Mouse (Mus musculus) spleen, adult 12 weeks (tissue): ENCODE results near the gene Elp4.

Source experiments
- DNase-seq: peaks from one replicate; pipeline ENCODE4 v3.0.0; 2022; ENCODE audit warnings: low spot score

Gene Elp4

DNA sequence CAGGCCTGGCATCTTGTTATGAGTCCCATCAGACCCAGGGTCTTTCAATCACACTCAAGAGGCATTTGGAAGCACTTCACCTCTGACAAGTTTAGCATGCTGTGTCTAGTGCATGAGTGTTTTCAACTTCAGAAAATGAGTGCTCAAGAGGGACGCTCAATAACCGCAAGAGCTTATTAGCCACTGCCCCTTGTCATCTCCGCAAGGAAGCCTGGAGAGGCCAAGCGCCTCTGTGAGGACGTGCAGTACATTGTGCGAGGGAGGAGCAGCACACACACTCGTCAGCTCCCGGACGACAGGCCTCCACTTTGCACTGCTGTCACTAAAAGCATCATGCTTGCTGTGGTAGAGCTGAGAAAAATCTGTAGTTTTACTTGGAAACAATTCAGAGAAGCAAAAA, 177.7 kb downstream of the Elp4 start:
- no peak for DNase-seq

GRCm38 (mm10) chr2:105715409-105716115, 188.8 kb downstream of the Elp4 start:
- DNase-seq: no peak

GRCm38 (mm10) chr2:105710511-105710910, 193.9 kb downstream of the Elp4 start:
- no peak for DNase-seq

GRCm38 (mm10) chr2:105709126-105709525, 195.2 kb downstream of the Elp4 start:
- no peak for DNase-seq

DNA sequence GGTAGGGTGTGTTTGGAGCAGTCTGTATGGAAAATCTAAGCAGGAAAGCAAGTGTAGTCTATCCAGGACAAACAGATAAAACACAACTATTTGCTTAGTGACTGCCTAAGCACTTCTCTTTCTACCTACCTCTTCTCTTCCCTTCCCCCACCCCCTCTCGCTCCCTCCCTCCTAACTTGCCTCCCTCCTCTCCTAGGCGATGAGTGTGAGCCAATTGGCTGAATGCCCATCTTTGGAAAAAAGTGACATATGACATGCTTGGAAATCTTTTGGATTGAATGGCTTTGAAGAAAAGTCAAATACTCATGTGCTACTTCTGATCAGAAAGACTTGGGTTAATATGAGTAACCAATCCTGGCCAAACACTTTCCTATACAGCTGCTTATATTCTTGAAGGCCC, 199.0 kb downstream of the Elp4 start:
- no peak for DNase-seq

DNA sequence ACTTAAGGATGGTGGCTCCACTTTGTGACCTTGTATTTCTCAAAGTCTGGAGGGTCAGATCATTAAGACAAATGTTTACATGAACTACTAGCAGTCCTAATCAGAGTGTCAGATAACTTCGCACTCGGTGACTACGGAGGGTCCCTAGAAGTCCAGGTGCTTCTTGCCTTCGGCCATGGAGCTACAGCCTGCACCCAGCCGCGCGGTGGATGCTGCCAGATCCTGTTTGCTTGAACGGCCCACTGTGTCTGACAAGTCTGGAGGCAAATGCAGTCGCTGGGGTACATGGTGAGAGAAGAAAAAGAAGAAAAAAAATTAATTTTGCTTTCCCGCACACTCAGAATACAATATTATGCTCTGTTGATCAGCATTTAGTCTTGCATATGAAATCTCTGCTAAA, 201.8 kb downstream of the Elp4 start:
- DNase-seq: no peak

- no peak for DNase-seq
Observed at GRCm38 (mm10) chr2:105701781-105702180, 202.6 kb downstream of the Elp4 start.

DNA sequence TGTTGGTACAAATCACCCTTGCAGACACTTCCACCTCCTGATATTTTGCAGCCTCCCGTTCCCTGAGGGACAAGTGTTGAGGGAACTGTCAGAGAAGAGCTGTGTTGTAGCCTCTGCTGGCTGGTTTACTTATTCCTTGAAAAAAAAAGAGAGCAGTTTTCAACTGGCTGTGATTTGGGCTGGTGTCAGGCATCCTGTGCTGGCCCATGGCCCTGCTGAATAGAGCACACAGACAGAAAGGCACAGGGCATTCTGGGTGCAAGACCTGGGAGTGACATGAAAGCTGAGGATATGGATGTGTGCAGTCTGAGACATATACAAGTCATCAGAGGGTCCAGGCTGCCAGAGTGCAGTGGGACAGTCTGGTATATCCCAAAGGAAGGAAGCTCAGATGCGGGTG, 205.7 kb downstream of the Elp4 start:
- DNase-seq: no peak

DNA sequence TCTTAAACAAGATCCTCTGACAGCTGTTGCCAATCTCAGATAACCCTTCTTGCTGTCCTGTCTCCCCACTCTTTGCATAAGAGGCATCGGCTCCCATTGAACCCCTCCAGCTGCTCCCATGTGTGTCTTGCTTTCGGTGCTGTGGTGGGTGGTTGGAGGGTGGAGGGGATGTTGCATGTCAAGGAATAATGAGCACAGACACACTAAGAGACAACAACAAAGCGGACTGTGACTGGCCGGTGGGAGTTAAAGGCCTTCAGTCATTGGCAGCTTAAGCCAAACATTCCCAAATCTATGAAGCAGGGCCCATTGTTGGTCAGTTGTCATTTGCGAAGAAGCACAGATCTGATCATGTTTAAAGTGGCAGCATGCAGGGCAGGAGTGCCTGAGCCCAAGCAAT, 206.6 kb downstream of the Elp4 start:
- DNase-seq: no peak

GRCm38 (mm10) chr2:105691296-105691695, 213.1 kb downstream of the Elp4 start:
- DNase-seq: no peak

DNA sequence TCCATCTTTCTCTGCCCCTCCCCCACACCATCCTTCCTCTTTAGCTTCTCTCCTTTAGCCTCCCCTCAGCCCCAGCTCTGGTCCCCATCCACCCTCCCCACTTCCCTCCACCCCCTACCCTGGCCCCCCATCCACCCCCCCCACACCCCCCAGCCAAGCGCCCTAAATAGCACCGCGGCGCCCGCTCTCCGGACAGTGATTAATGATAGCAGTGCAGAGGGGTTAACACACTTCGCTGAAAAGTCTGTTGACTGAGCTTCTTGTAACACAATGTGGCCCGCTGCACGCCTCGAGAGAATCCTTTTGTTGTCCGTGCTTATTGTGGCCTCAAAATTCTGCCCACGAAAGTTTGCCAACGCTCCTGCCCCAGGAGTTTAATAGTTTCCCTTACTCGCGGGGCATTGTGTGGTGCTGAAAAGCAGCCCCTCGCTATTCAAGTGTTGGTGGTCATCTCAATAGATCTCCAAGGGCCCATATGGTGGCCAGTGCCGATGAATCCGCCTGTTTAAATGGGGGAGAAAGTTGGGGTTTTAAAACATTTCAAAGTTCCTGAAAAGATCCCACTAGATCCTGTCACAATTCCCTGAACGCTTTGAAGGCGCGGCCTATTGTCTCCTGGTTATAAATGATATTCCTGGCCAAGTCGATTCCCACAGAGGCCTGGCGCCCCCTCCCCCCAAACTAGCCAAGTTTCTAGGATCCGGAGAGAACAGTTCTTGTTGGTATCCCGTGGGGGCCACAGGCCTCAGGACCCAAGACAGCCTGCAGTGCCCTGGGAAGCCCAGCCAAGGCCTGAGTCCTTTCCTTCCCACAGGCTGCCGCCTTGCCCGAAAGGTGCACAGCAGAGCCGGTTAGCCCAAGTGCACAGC, 214.4 kb downstream of the Elp4 start:
- DNase-seq: no peak

- DNase-seq: no peak
Observed at GRCm38 (mm10) chr2:105689304-105689770, 215.0 kb downstream of the Elp4 start.

GRCm38 (mm10) chr2:105688436-105689303, 215.7 kb downstream of the Elp4 start:
- no peak for DNase-seq

- DNase-seq: no peak
Observed at GRCm38 (mm10) chr2:105688011-105688410, 216.4 kb downstream of the Elp4 start.

- DNase-seq: no peak
Observed at GRCm38 (mm10) chr2:105687317-105687991, 216.9 kb downstream of the Elp4 start.

GRCm38 (mm10) chr2:105686363-105687316, 217.7 kb downstream of the Elp4 start:
- no peak for DNase-seq

DNA sequence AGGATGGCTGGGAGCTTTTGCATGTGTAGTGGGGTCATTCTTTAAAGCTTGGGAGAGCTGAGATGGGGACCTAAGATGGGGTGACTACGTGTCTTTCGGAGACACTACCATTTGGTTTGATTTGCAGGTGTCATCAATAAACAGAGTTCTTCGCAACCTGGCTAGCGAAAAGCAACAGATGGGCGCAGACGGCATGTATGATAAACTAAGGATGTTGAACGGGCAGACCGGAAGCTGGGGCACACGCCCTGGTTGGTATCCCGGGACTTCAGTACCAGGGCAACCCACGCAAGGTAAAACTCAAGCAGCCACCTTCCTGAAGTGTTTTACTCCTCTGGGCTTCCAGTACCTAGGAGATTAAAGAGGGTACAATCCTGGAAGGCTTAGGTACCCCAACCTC, 218.7 kb downstream of the Elp4 start:
- DNase-seq: no peak

- no peak for DNase-seq
Observed at GRCm38 (mm10) chr2:105684991-105685650, 219.2 kb downstream of the Elp4 start.

DNA sequence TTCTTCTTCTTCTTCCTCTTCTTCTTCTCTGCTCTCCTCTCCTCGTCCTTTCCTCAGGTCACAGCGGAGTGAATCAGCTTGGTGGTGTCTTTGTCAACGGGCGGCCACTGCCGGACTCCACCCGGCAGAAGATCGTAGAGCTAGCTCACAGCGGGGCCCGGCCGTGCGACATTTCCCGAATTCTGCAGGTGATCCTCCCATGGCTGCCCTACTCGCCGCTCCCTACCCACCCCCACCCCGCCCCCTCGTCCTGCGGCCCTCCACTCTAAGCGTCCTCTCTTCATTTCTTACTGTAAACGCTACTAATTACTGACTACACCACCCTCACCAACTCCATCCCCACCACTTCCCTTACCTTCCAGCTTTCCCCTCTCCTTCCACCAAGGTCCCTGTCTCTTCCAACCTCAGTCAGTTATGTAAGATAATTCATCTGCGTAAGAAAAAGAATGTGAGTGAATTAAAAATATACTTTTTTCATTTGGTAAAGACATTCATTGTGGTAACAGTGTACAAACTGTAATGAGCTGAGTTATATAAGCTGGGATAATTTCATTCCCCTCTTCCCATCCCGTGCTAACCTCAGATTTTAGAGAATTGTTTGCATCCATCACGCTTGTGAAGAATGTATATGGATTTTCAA, 220.5 kb downstream of the Elp4 start:
- DNase-seq: no peak
